22 mouse cellular contexts compared by ENCODE assay signal in genomic region chr15:60779063-60779462, GRCm38 (mm10).
A peak's percentile ranks its signal among the peaks of the same experiment; 100 is the strongest.
DNase-seq lines count a peak whose midpoint lies in the region; ATAC-seq and TF ChIP-seq lines count a peak whose summit lies in the region.
"Had no signal": no experiment of that assay in that cellular context is flagged by ENCODE, and none has a peak within 500 bp of the region (broad histone marks: within the 10 kb centered on the region; RNA-seq: fewer than 3 reads in every experiment).

No protein-coding gene starts in this region.

- H3K9me3 ChIP-seq in midbrain, embryonic 15.5 days, result no peaks in the 10 kb centered on the region
- H3K9me3 ChIP-seq: forebrain, embryonic 15.5 days; G1E; hindbrain, embryonic 10.5 days; limb, embryonic 13.5 days; liver, embryonic 15.5 days; midbrain, embryonic 12.5 days had no signal

- DNase-seq in frontal cortex, postnatal 36 days (ENCODE audit: low spot score in 2 of 2), result peak; percentile 14
- no peak for DNase-seq in frontal cortex, postnatal 14 days (ENCODE audit: low spot score in 2 of 2)
- peak; percentile 2 for DNase-seq in lung, postnatal 14 days
- DNase-seq in lung, adult 2 months, result no peak
- DNase-seq in adipocyte (ENCODE audit: low spot score), result peak; percentile 6
- peak; percentile 10 for DNase-seq in right cerebral cortex, postnatal 25 days
- DNase-seq: cerebellum, adult 11-12 months; cerebellum, postnatal 36 days; kidney, adult 18-20 months; kidney, postnatal 14 days; thymus, postnatal 14 days had no signal

- no peak overlapping the region for H3K4me2 ChIP-seq in midbrain, embryonic 15.5 days
- H3K4me2 ChIP-seq: forebrain, embryonic 15.5 days; limb, embryonic 13.5 days; liver, embryonic 15.5 days; midbrain, embryonic 12.5 days had no signal

- H3K27ac ChIP-seq in midbrain, embryonic 15.5 days, result no peak overlapping the region
- H3K27ac ChIP-seq: forebrain, embryonic 15.5 days; hindbrain, embryonic 10.5 days; limb, embryonic 13.5 days; liver, embryonic 15.5 days; midbrain, embryonic 12.5 days had no signal

- no peak overlapping the region for H3K9ac ChIP-seq in midbrain, embryonic 15.5 days
- H3K9ac ChIP-seq: forebrain, embryonic 15.5 days; limb, embryonic 13.5 days; liver, embryonic 15.5 days; midbrain, embryonic 12.5 days had no signal

- no peaks in the 10 kb centered on the region for H3K36me3 ChIP-seq in midbrain, embryonic 15.5 days (replicated peaks)
- H3K36me3 ChIP-seq: forebrain, embryonic 15.5 days; G1E; hindbrain, embryonic 10.5 days; limb, embryonic 13.5 days; liver, embryonic 15.5 days; midbrain, embryonic 12.5 days had no signal

- ATAC-seq in megakaryocyte, adult 5-6 weeks (ENCODE audit: poor library complexity, severe bottlenecking), result no peak
- ATAC-seq in midbrain, embryonic 15.5 days (replicated peaks), result no peak
- ATAC-seq: CD4-positive, CD25-positive, alpha-beta regulatory T cell, adult 4 months; forebrain, embryonic 15.5 days had no signal

- no peak for TF ChIP-seq POLR2A in lung, adult 2 months (IDR thresholded peaks at IDR 0.05; ENCODE audit: borderline replicate concordance, extremely low read depth, low read depth, low read length)

- peaks cover 8% of the 10 kb centered on the region for H3K4me1 ChIP-seq in lung, adult 2 months (ENCODE audit: control insufficient read depth, insufficient read depth, low read length)
- H3K4me1 ChIP-seq in midbrain, embryonic 15.5 days, result no peaks in the 10 kb centered on the region
- H3K4me1 ChIP-seq: forebrain, embryonic 15.5 days; hindbrain, embryonic 10.5 days; limb, embryonic 13.5 days; liver, embryonic 15.5 days; midbrain, embryonic 12.5 days had no signal

- no peak overlapping the region for H3K4me3 ChIP-seq in lung, adult 2 months (replicated peaks; ENCODE audit: extremely low read depth, low read depth, low read length)
- no peak overlapping the region for H3K4me3 ChIP-seq in midbrain, embryonic 15.5 days
- H3K4me3 ChIP-seq: erythroblast, embryonic 14.5 days; forebrain, embryonic 15.5 days; heart, adult 2 months; hindbrain, embryonic 10.5 days; limb, embryonic 13.5 days; liver, embryonic 15.5 days; midbrain, embryonic 12.5 days had no signal

- no peaks in the 10 kb centered on the region for H3K27me3 ChIP-seq in midbrain, embryonic 15.5 days (replicated peaks)
- H3K27me3 ChIP-seq: forebrain, embryonic 15.5 days; limb, embryonic 13.5 days; liver, embryonic 15.5 days; midbrain, embryonic 12.5 days had no signal

- WGBS in lung, adult 2 months, result 57% methylated on average over 4 of the region's 4 CpGs
- WGBS in midbrain, embryonic 15.5 days, result 88% methylated on average over 4 of the region's 4 CpGs

- TF ChIP-seq CTCF in lung, adult 2 months (IDR thresholded peaks at IDR 0.05; ENCODE audit: insufficient read depth, low read length), result no peak

Comparison
In these comparisons a context has a peak if more than half of its experiments do, and no peak if none do; other contexts are left out.
1. DNase-seq: peak in frontal cortex, postnatal 36 days (2 of 2), lung, postnatal 14 days (single experiment), adipocyte (single experiment) and right cerebral cortex, postnatal 25 days (single experiment); none in frontal cortex, postnatal 14 days (0 of 2) and lung, adult 2 months (single experiment).